Mouse (Mus musculus): ENCODE data around the gene Uaca. TPM values are rescaled to one million over a fixed set of nuclear protein-coding genes. Genes with fewer than 3 reads are reported as not detected.
A peak's percentile ranks its signal among the peaks of the same experiment; 100 is the strongest.

Uaca gene
- polyA plus RNA-seq, 1 experiment from 2014 or later = 26.2 TPM

DNA sequence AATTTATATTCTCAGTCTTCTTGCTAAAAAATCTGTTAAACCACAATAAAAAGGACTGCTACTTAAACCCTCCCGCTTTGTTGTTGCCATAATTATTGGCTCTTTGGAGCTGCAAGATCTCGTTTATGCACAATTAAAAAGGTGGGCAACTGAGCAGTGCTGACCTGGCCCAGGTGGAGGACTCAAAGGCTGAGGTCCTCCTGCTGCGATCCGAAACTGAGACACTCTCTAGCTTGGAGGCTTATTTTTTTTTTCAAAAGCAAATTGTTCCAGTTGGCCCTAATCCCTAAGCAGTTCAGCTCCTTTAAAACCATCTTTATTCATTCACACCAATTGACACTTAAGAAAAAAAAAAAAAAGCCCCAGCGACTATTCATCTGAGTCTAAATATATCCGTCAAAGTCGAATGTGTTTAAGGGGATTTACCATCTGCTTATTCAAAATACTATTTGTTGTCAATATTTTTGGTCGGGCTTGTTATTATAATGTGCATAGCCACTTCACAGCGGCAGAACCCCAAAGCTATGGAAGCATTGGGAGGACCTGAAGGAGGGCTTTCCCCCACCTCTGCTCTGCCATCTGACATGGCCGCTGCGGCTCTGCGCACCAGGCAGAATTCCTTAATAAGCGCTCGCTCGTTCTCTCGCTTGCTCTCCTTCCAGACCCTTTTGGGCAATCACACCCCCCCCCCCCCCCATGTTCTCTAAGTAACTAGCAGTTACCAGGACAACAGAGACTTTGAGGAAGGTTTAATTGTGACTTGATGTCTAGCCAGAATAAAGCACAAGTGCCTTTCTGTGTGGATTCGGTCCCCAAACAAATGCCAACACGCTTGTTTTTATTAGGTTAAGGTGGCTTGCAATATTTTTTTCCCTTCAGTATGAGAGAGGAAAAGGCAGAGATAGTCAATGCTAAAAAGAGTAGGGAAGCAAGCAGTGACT, 92.4 kb downstream of the Uaca start:
- no peak for DNase-seq (ENCODE audit: low spot score)
- Histone ChIP-seq H3K4me2 (ENCODE audit: low read length) (no peak overlapping the region), H3K9me3 (ENCODE audit: control insufficient read depth, low read length) (no peaks in the 10 kb centered on the region), H3K4me3 (ENCODE audit: low read depth, low read length) (no peak overlapping the region), H3K27me3 (replicated peaks; ENCODE audit: control insufficient read depth, insufficient read depth, low read length) (no peaks in the 10 kb centered on the region), H3K36me3 (ENCODE audit: control insufficient read depth, insufficient read depth, low read length) (peaks cover 11% of the 10 kb centered on the region; the same call in 1 of the 2 replicates), H3K9ac (ENCODE audit: low read length) (no peak overlapping the region), H3K27ac (ENCODE audit: low read depth) (peak overlapping the region; percentile 29), H3K4me1 (replicated peaks; ENCODE audit: control insufficient read depth, insufficient read depth, low read length) (no peaks in the 10 kb centered on the region)
- 63% methylated on average over 18 of the region's 18 CpGs for WGBS
- no peak for ATAC-seq (replicated peaks; ENCODE audit: low FRiP score, low TSS enrichment, low read depth)

DNA sequence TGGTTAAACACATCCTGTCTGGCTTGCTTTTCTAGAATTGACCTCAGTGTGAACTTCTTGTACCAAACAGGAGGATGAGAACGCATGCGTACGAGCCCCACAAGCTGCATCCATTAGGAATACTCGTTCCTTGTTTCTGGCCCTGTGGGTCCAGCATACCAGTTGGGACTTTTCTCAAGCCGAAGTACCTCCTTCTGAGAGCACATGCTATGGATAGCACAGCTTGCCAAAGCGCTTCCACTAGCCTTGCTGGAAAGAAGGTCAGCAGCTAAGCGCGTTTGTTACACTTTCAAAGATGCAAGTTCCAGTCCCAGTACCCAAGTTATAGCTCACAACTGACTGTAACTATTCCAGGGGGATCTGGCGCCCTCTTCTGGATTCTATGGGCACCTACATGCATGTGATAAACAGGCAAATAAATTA, 93.1 kb downstream of the Uaca start:
- no peaks in the 10 kb centered on the region for H3K9me3 ChIP-seq (ENCODE audit: control insufficient read depth, low read length)
- H3K4me1 ChIP-seq (replicated peaks; ENCODE audit: control insufficient read depth, insufficient read depth, low read length) = no peaks in the 10 kb centered on the region
- H3K36me3 ChIP-seq (ENCODE audit: control insufficient read depth, insufficient read depth, low read length) = peaks cover 4% of the 10 kb centered on the region; the same call in 1 of the 2 replicates
- H3K27ac ChIP-seq (ENCODE audit: low read depth) = peak overlapping the region; percentile 29; the same call in 1 of the 2 replicates
- no peak overlapping the region for H3K9ac ChIP-seq (ENCODE audit: low read length)
- H3K4me3 ChIP-seq (ENCODE audit: low read depth, low read length) = no peak overlapping the region
- H3K4me2 ChIP-seq (ENCODE audit: low read length) = no peak overlapping the region
- H3K27me3 ChIP-seq (replicated peaks; ENCODE audit: control insufficient read depth, insufficient read depth, low read length) = no peaks in the 10 kb centered on the region
- DNase-seq (ENCODE audit: low spot score) (peak; percentile 68), ATAC-seq (replicated peaks; ENCODE audit: low FRiP score, low TSS enrichment, low read depth) (no peak; the same call in 1 of the 2 replicates)
- WGBS = 49% methylated on average over 9 of the region's 9 CpGs

DNA sequence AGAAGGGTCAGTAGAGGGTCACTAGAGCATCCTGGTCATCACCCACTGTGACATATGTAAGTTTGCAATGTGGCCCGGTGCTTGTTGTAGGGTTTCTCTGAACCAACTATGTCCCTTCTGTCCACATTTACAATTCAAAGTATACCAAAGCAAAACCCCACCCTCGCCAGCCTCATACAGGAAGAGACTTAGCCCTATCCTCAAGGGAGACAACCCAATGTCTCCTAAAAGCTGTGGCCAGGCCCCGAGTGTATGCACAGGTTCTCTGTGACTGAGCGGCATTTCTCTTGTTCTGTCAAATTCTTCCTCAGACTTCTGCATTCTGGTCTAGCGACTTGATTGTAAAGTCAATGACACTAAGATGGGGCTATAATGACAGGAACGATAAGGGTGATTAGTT, 99.2 kb downstream of the Uaca start:
- DNase-seq (ENCODE audit: low spot score) (no peak), ATAC-seq (replicated peaks; ENCODE audit: low FRiP score, low TSS enrichment, low read depth) (no peak)
- WGBS = 80% methylated on average over 6 of the region's 6 CpGs
- no peak overlapping the region for H3K27ac ChIP-seq (ENCODE audit: low read depth)
- no peaks in the 10 kb centered on the region for H3K36me3 ChIP-seq (ENCODE audit: control insufficient read depth, insufficient read depth, low read length)
- no peak overlapping the region for H3K4me2 ChIP-seq (ENCODE audit: low read length)
- H3K4me1 ChIP-seq (replicated peaks; ENCODE audit: control insufficient read depth, insufficient read depth, low read length) = 0 out of 2 replicates have a peak, but pooled peaks cover 3% of the 10 kb centered on the region
- H3K9ac ChIP-seq (ENCODE audit: low read length) = no peak overlapping the region
- no peaks in the 10 kb centered on the region for H3K27me3 ChIP-seq (replicated peaks; ENCODE audit: control insufficient read depth, insufficient read depth, low read length)
- H3K4me3 ChIP-seq (ENCODE audit: low read depth, low read length) = no peak overlapping the region
- no peaks in the 10 kb centered on the region for H3K9me3 ChIP-seq (ENCODE audit: control insufficient read depth, low read length)

DNA sequence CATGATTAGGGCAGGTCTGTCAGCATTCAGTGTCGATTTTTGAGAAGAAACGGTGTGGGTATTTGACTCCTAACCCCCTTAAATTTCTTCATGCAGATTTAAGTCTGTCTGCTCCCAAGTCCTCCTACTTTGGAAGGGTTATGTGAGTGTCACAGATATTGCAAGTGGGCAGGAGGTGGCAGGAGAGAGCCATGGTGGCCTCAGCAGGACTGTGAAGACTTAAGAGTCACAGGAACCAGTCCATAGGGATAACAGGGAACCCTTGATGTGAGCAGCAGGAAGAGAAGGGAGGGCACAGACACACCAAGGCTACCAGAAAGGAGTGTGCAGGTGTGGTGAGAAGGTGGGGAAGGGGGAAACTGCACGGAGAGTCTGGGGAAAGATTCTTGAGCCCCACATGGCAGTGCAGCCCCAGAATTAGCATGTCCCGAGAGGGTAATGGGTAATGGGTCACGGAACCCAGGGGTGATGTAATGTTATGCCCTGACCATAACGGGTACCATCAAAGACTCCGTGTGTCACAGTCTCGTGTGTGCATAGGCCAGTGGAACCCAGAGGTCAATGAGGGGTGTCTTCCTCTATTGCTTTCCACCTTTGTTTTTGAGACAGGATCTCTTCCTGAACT, 101.3 kb downstream of the Uaca start:
- 63% methylated on average over 8 of the region's 8 CpGs for WGBS
- no peak overlapping the region for H3K9ac ChIP-seq (ENCODE audit: low read length)
- no peaks in the 10 kb centered on the region for H3K27me3 ChIP-seq (replicated peaks; ENCODE audit: control insufficient read depth, insufficient read depth, low read length)
- H3K36me3 ChIP-seq (ENCODE audit: control insufficient read depth, insufficient read depth, low read length) = no peaks in the 10 kb centered on the region
- no peak overlapping the region for H3K4me3 ChIP-seq (ENCODE audit: low read depth, low read length)
- H3K27ac ChIP-seq (ENCODE audit: low read depth) = no peak overlapping the region
- DNase-seq (ENCODE audit: low spot score) (peak; percentile 77), ATAC-seq (replicated peaks; ENCODE audit: low FRiP score, low TSS enrichment, low read depth) (no peak)
- no peak overlapping the region for H3K4me2 ChIP-seq (ENCODE audit: low read length)
- H3K9me3 ChIP-seq (ENCODE audit: control insufficient read depth, low read length) = no peaks in the 10 kb centered on the region
- peaks cover 21% of the 10 kb centered on the region for H3K4me1 ChIP-seq (replicated peaks; ENCODE audit: control insufficient read depth, insufficient read depth, low read length)

DNA sequence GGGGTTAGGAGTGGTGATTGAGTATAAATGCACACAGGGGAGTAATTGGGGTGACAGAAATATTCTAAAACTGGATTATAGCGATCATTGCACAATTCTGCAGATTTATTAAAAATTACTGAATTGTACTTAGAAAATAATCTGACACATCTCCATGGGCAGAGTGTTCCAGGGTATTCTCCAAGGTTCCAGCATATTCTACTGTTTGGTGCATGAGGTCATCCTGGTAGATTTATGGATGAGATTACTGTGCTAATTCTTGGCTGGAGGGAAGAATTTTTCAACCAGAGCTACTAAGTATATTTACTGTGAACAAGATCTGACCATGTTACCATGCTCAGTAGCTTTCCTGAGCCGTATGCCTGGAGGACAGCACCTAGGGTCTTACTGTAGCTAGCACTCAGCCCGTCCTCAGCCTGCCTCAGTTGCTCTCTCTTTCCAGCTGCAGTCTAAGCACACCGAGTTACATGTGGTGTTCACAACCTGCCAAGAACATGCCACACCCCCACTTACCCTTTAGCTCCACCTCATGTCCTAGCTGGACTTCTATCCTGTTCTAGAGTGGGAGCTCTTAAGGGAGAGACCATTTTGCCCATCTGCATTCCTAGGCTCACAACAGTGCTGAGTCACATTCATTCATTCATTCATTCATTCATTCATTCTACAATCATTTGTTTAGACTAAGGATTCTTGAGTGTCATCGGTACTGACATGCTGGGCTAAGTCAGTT, 104.1 kb downstream of the Uaca start:
- WGBS = 85% methylated on average over 5 of the region's 5 CpGs

DNA sequence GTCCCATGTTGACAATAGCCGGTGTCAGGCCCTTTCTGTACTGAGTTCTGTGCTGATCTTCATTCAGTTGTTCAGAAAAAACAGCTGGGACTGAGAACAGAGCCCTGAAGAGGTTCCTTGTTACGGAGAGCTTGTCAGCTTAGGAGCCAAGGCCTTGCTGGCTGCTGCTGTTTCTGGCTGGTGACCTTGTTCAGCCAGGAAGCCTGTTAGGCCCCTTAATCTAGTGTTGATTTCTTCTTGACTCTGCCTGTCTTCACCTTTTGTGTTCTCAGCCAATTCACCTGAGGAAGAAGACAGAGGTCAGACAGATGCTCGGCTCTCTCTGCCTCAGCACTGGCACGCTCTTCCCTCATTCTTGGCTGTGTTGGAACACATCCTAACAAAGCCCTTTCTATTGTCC, 104.9 kb downstream of the Uaca start:
- H3K27ac ChIP-seq (ENCODE audit: low read depth) = no peak overlapping the region
- DNase-seq (ENCODE audit: low spot score) (no peak), ATAC-seq (replicated peaks; ENCODE audit: low FRiP score, low TSS enrichment, low read depth) (no peak)
- 59% methylated on average over 4 of the region's 4 CpGs for WGBS
- no peak overlapping the region for H3K4me3 ChIP-seq (ENCODE audit: low read depth, low read length)
- no peaks in the 10 kb centered on the region for H3K36me3 ChIP-seq (ENCODE audit: control insufficient read depth, insufficient read depth, low read length)
- H3K9ac ChIP-seq (ENCODE audit: low read length) = no peak overlapping the region
- H3K27me3 ChIP-seq (replicated peaks; ENCODE audit: control insufficient read depth, insufficient read depth, low read length) = no peaks in the 10 kb centered on the region
- H3K9me3 ChIP-seq (ENCODE audit: control insufficient read depth, low read length) = no peaks in the 10 kb centered on the region
- peaks cover 21% of the 10 kb centered on the region for H3K4me1 ChIP-seq (replicated peaks; ENCODE audit: control insufficient read depth, insufficient read depth, low read length)
- no peak overlapping the region for H3K4me2 ChIP-seq (ENCODE audit: low read length)

More for the DNA sequence above, 104.1 kb downstream of the Uaca start:
- no peaks in the 10 kb centered on the region for H3K9me3 ChIP-seq (ENCODE audit: control insufficient read depth, low read length)
- H3K27me3 ChIP-seq (replicated peaks; ENCODE audit: control insufficient read depth, insufficient read depth, low read length) = no peaks in the 10 kb centered on the region
- peaks cover 21% of the 10 kb centered on the region for H3K4me1 ChIP-seq (replicated peaks; ENCODE audit: control insufficient read depth, insufficient read depth, low read length)
- no peak overlapping the region for H3K27ac ChIP-seq (ENCODE audit: low read depth)
- no peak for DNase-seq (ENCODE audit: low spot score)
- H3K36me3 ChIP-seq (ENCODE audit: control insufficient read depth, insufficient read depth, low read length) = no peaks in the 10 kb centered on the region
- H3K4me2 ChIP-seq (ENCODE audit: low read length) = no peak overlapping the region
- no peak for ATAC-seq (replicated peaks; ENCODE audit: low FRiP score, low TSS enrichment, low read depth)
- no peak overlapping the region for H3K4me3 ChIP-seq (ENCODE audit: low read depth, low read length)
- H3K9ac ChIP-seq (ENCODE audit: low read length) = no peak overlapping the region

DNA sequence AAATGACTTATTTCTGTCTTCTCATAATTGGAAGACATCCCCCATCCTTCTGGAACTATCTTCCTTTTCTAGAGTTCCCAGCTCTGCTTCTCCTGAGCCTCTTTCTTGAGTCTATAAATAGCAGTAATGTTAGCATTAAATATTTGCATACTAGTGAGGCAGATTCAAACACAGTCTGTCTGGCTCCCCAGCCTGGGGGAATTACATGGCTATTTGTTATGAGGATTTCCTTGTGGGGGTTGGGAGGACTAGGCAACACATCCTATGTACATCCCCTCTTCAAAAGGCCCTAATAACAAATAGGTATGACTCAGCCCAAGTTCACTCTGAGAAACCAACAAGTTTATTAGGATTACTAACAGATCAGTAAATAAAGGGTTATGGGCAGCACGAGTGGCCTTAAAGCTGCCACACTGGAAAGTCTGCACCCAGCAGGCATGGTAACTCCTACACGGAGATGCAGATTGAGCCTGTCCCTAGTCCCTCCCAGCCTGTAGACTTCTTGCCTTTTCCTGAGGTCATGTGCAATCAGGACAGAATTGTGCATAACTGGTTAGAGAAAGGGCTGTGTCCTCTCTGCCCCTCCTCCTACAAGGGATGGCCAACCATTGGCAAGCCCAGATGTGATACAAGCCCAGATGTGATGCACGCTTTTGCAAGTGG, 105.6 kb downstream of the Uaca start:
- Histone ChIP-seq H3K27me3 (replicated peaks; ENCODE audit: control insufficient read depth, insufficient read depth, low read length) (no peaks in the 10 kb centered on the region), H3K4me3 (ENCODE audit: low read depth, low read length) (no peak overlapping the region), H3K9ac (ENCODE audit: low read length) (no peak overlapping the region), H3K27ac (ENCODE audit: low read depth) (no peak overlapping the region), H3K36me3 (ENCODE audit: control insufficient read depth, insufficient read depth, low read length) (no peaks in the 10 kb centered on the region), H3K9me3 (ENCODE audit: control insufficient read depth, low read length) (no peaks in the 10 kb centered on the region), H3K4me1 (replicated peaks; ENCODE audit: control insufficient read depth, insufficient read depth, low read length) (peaks cover 21% of the 10 kb centered on the region), H3K4me2 (ENCODE audit: low read length) (no peak overlapping the region)
- ATAC-seq (replicated peaks; ENCODE audit: low FRiP score, low TSS enrichment, low read depth) = no peak
- 51% methylated on average over 3 of the region's 3 CpGs for WGBS
- no peak for DNase-seq (ENCODE audit: low spot score)

DNA sequence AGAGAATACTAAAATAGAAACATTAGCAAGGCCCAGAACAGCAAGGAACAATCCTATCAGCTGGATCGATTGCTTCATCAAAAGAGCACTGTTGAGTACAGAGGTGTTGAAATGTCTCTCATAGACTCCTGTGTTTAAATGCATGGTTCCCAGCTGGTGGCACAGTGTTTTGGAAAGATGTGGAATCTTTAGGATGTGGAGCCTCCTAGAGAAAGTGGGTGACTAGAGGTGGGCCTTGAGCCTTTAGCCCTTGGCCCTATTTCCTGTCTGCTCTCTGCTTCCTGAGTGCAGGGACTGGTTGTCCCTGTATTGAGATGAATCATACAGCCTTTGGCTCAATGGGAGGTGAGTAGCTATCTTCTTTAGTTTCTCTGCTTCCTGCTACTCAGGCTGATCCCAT, 117.9 kb downstream of the Uaca start:
- H3K36me3 ChIP-seq (ENCODE audit: control insufficient read depth, insufficient read depth, low read length) = no peaks in the 10 kb centered on the region
- no peaks in the 10 kb centered on the region for H3K27me3 ChIP-seq (replicated peaks; ENCODE audit: control insufficient read depth, insufficient read depth, low read length)
- H3K4me3 ChIP-seq (ENCODE audit: low read depth, low read length) = no peak overlapping the region
- H3K4me2 ChIP-seq (ENCODE audit: low read length) = no peak overlapping the region
- no peaks in the 10 kb centered on the region for H3K4me1 ChIP-seq (replicated peaks; ENCODE audit: control insufficient read depth, insufficient read depth, low read length)
- no peak overlapping the region for H3K27ac ChIP-seq (ENCODE audit: low read depth)
- no peak overlapping the region for H3K9ac ChIP-seq (ENCODE audit: low read length)
- DNase-seq (ENCODE audit: low spot score) (no peak), ATAC-seq (replicated peaks; ENCODE audit: low FRiP score, low TSS enrichment, low read depth) (no peak)
- 93% methylated on average over 1 of the region's 1 CpGs for WGBS
- no peaks in the 10 kb centered on the region for H3K9me3 ChIP-seq (ENCODE audit: control insufficient read depth, low read length)
